Mouse (Mus musculus) E14TG2a.4 (cell line): ENCODE data around the gene Galnt15.

Source experiments
- CTCF ChIP-seq: conservative IDR thresholded peaks from 2 replicates; pipeline ENCODE4 v1.5.1; 2014; ENCODE audit warnings: low read length
- NANOG ChIP-seq: IDR thresholded peaks from 2 replicates; pipeline ENCODE4 v1.6.1; 2014; ENCODE audit warnings: borderline replicate concordance, low read length, mixed read lengths
- POU5F1 ChIP-seq: IDR thresholded peaks from 2 replicates; pipeline ENCODE4 v1.6.1; 2014; ENCODE audit warnings: low read length, borderline replicate concordance

- TF ChIP-seq CTCF: no peak
- TF ChIP-seq POU5F1: no peak
- TF ChIP-seq NANOG: no peak
These were observed 64.2 kb downstream of the Galnt15 start for GRCm38 (mm10) chr14:32093018-32093417.
